In genomic region chr19:17781323-17781722, GRCm38 (mm10) we compare ENCODE assay signal across 24 mouse cellular contexts. TPM values are rescaled to one million over a fixed set of nuclear protein-coding genes. Genes with fewer than 3 reads are reported as not detected.
DNase-seq lines count a peak whose midpoint lies in the region; ATAC-seq and TF ChIP-seq lines count a peak whose summit lies in the region.
"Had no signal": no experiment of that assay in that cellular context is flagged by ENCODE, and none has a peak within 500 bp of the region (broad histone marks: within the 10 kb centered on the region; RNA-seq: fewer than 3 reads in every experiment).

No protein-coding gene starts in this region.

- H3K4me1 ChIP-seq in kidney, embryonic 15.5 days: no peaks in the 10 kb centered on the region
- H3K4me1 ChIP-seq in intestine, postnatal 0 days (replicated peaks; ENCODE audit: control insufficient read depth, insufficient read depth, low read length): peaks cover 7% of the 10 kb centered on the region
- H3K4me1 ChIP-seq: forebrain, embryonic 10.5 days; heart, embryonic 10.5 days; hindbrain, embryonic 12.5 days; limb, embryonic 10.5 days; liver, embryonic 13.5 days; lung, embryonic 15.5 days; midbrain, embryonic 10.5 days had no signal

- intact Hi-C loops in left cerebral cortex, postnatal 25 days (cut with DNase I): no loop called here

- no peak overlapping the region for H3K27ac ChIP-seq in kidney, embryonic 15.5 days
- H3K27ac ChIP-seq in intestine, postnatal 0 days (ENCODE audit: low read depth, low read length): peak overlapping the region; percentile 77
- H3K27ac ChIP-seq: forebrain, embryonic 10.5 days; gastrocnemius, adult 2 months; heart, embryonic 10.5 days; hindbrain, embryonic 12.5 days; limb, embryonic 10.5 days; liver, embryonic 13.5 days; lung, embryonic 15.5 days; macrophage; midbrain, embryonic 10.5 days had no signal

- no peak for TF ChIP-seq CTCF in intestine, postnatal 0 days (IDR thresholded peaks at IDR 0.05; ENCODE audit: low read depth)

- no peak overlapping the region for H3K4me3 ChIP-seq in kidney, embryonic 15.5 days (replicated peaks)
- H3K4me3 ChIP-seq in intestine, postnatal 0 days (ENCODE audit: low read depth, low read length): no peak overlapping the region
- H3K4me3 ChIP-seq: forebrain, embryonic 10.5 days; gastrocnemius, adult 2 months; heart, embryonic 10.5 days; hindbrain, embryonic 12.5 days; limb, embryonic 10.5 days; liver, embryonic 13.5 days; lung, embryonic 15.5 days; midbrain, embryonic 10.5 days had no signal

- H3K36me3 ChIP-seq in kidney, embryonic 15.5 days: no peaks in the 10 kb centered on the region
- H3K36me3 ChIP-seq in intestine, postnatal 0 days (ENCODE audit: control insufficient read depth, insufficient read depth): no peaks in the 10 kb centered on the region
- H3K36me3 ChIP-seq: forebrain, embryonic 10.5 days; heart, embryonic 10.5 days; hindbrain, embryonic 12.5 days; limb, embryonic 10.5 days; liver, embryonic 13.5 days; lung, embryonic 15.5 days; midbrain, embryonic 10.5 days had no signal

- H3K4me2 ChIP-seq in kidney, embryonic 15.5 days: no peak overlapping the region
- H3K4me2 ChIP-seq in intestine, postnatal 0 days (replicated peaks; ENCODE audit: low read depth): no peak overlapping the region
- H3K4me2 ChIP-seq: hindbrain, embryonic 12.5 days; liver, embryonic 13.5 days; lung, embryonic 15.5 days had no signal

- no peak overlapping the region for H3K9ac ChIP-seq in kidney, embryonic 15.5 days
- H3K9ac ChIP-seq in intestine, postnatal 0 days (ENCODE audit: low read depth, low read length): no peak overlapping the region
- H3K9ac ChIP-seq: hindbrain, embryonic 12.5 days; liver, embryonic 13.5 days; lung, embryonic 15.5 days had no signal

- 67% methylated on average over 4 of the region's 4 CpGs for WGBS in kidney, embryonic 15.5 days
- 35% methylated on average over 4 of the region's 4 CpGs for WGBS in intestine, postnatal 0 days
- 21% methylated on average over 4 of the region's 4 CpGs for WGBS in large intestine, adult 2 months

- DNase-seq in kidney, adult 18-20 months: peak; percentile 38
- DNase-seq in adrenal gland, adult 8-10 months: peak; percentile 71
- DNase-seq in large intestine, adult 2 months (ENCODE audit: low read depth, low spot score): peak; percentile 57
- DNase-seq in cerebellum, postnatal 14 days: no peak
- no peak for DNase-seq in left cerebral cortex, postnatal 25 days (ENCODE audit: low spot score in 2 of 2)
- DNase-seq: cerebellum, adult 11-12 months; cerebellum, postnatal 36 days; gastrocnemius, adult 2 months; heart, postnatal 10 days; liver, embryonic 13.5 days; spleen, adult 18-20 months; thymus, postnatal 36 days had no signal

- H3K9me3 ChIP-seq in kidney, embryonic 15.5 days (replicated peaks): no peaks in the 10 kb centered on the region
- no peaks in the 10 kb centered on the region for H3K9me3 ChIP-seq in intestine, postnatal 0 days (ENCODE audit: control insufficient read depth)
- H3K9me3 ChIP-seq: forebrain, embryonic 10.5 days; heart, embryonic 10.5 days; hindbrain, embryonic 12.5 days; limb, embryonic 10.5 days; liver, embryonic 13.5 days; lung, embryonic 15.5 days; midbrain, embryonic 10.5 days had no signal

- ATAC-seq in kidney, embryonic 15.5 days (replicated peaks; ENCODE audit: low FRiP score): no peak
- ATAC-seq in intestine, postnatal 0 days: peak; percentile 88

- no peaks in the 10 kb centered on the region for H3K27me3 ChIP-seq in kidney, embryonic 15.5 days
- H3K27me3 ChIP-seq in intestine, postnatal 0 days (replicated peaks; ENCODE audit: control insufficient read depth, insufficient read depth, low read length): no peaks in the 10 kb centered on the region
- H3K27me3 ChIP-seq: CH12.LX; hindbrain, embryonic 12.5 days; liver, embryonic 13.5 days; lung, embryonic 15.5 days had no signal

RNA-seq across cellular contexts. Expression of gene Pcsk5, which starts 56.1 kb away (rescaled TPM):
- polyA plus RNA-seq in kidney, embryonic 15.5 days (2015; fragmentation: Nextera tagmentation; extraction: Ambion mirVana): 24.0 and 27.8 TPM in 2 replicates
- 100 to 1,000 TPM; 179 to 277 (median 199) TPM for total RNA-seq in adrenal gland, adult 8-10 months (2022)
- 21.1 and 25.2 TPM in 2 replicates for polyA plus RNA-seq in intestine, postnatal 0 days (2015; fragmentation: Nextera tagmentation; extraction: Ambion mirVana)
- polyA plus RNA-seq in large intestine, adult 2 months (2012; rRNA removed): 12.9 and 29.7 TPM in 2 replicates
- total RNA-seq in left cerebral cortex, postnatal 25 days (2021): 10 to 100 TPM; 12.6 to 14.4 TPM
- total RNA-seq: CH12.LX; MEL; monocyte, adult 5-6 weeks had no signal
- polyA plus RNA-seq: macrophage had no signal

Comparison
In these comparisons a context has a peak if more than half of its experiments do, and no peak if none do; other contexts are left out.
1. DNase-seq: peak in kidney, adult 18-20 months (single experiment), adrenal gland, adult 8-10 months (single experiment) and large intestine, adult 2 months (single experiment); none in cerebellum, postnatal 14 days (0 of 2) and left cerebral cortex, postnatal 25 days (0 of 2).